Mouse (Mus musculus) left cerebral cortex, adult 2 months (tissue): ENCODE measurements around the gene Itgb3. TPM values are rescaled to one million over a fixed set of nuclear protein-coding genes. Genes with fewer than 3 reads are reported as not detected.

Experiments
- DNase-seq, 2 experiments: peaks; one replicate each; pipeline ENCODE4 v3.0.0; 2021 to 2022; ENCODE audit warnings: low spot score in 2 of 2, mixed read lengths in 1 of 2; ENCODE audit errors: extremely low spot score in 1 of 2
- H3K27ac ChIP-seq: fragments of 200-600 bp; 2 replicates; pipeline ENCODE4 v1.8.1; 2022
- H3K4me3 ChIP-seq: fragments of 200-600 bp; 2 replicates; pipeline ENCODE4 v1.8.1; 2022
- CTCF ChIP-seq: fragments of 200-600 bp; IDR thresholded peaks from 2 replicates; pipeline ENCODE4 v1.8.1; 2022; ENCODE audit warnings: antibody characterized with exemption, mild to moderate bottlenecking, moderate library complexity
- intact Hi-C: fragments of 180-260 bp; cut with DNase I; formaldehyde crosslinking; loops from one replicate; pipeline ENCODE4 v1.15.1; 2025
- total RNA-seq, 2 experiments: library from RNA; stranded (reverse); gene quantifications; 2 replicates each; pipeline ENCODE4 v1.2.3; 2021

The Itgb3 gene
- total RNA-seq, 2 experiments from 2014 or later: 2.9 to 3.4 TPM

DNA sequence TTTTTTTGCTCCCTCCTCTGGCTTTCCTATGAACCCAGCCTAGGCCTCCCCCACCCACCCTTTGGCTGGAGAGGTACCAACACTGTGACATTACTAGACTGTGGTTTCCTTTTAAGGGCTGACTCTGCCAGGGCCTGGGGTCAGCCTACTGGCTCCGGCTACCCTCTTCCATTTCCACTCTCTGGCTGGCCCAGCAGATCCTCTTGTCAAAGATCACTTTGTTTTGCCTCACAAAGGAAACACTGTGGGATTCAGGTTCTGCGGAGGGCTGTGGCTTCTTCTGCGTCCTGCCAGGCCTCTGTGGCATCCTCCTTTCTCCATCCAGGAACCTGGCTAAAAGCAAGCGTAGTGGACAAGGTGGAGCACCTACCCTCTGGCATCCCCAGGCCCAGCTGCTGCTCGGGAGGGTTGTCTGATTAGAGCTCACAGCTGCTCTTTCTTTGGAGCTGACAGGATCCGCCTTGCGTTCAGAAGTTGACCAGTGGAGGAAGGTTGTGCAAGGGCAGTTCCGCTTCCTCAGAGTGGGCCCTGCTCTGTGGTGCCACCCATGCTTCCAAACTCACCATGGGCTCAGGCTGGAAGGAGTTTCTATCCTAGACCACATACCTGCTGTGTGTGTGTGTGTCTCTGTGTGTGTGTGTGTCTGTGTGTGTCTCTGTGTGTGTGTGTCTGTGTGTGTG is 39.5 kb downstream of the Itgb3 start:
- peak overlapping the region; percentile 32; the same call in 1 of the 2 replicates for H3K27ac ChIP-seq
- no peak for TF ChIP-seq CTCF
- DNase-seq: no peak
- H3K4me3 ChIP-seq: no peak overlapping the region
- intact Hi-C loops: no loop called here

DNA sequence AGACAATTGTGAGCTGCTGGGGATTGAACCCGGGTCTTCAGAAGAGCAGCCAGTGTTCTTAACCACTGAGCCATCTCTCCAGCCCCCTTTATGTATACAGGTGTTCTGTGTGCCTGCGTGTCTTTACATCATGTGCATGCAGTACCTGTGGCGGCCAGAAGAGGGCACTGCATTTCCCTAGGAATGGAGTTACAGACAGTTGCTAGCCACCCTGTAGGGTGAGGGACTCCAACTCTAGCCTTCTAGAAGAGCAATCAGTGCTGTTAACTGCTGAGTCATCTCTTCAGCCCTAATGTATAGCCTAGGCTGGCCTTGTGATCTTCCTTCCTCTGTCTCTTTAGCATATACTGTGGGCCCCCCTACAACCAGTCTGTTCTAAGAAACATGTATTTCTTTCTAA is 40.8 kb downstream of the Itgb3 start:
- no peak for DNase-seq
- H3K4me3 ChIP-seq: no peak overlapping the region
- intact Hi-C loops: no loop called here
- H3K27ac ChIP-seq: no peak overlapping the region
- peak; percentile 59 for TF ChIP-seq CTCF

DNA sequence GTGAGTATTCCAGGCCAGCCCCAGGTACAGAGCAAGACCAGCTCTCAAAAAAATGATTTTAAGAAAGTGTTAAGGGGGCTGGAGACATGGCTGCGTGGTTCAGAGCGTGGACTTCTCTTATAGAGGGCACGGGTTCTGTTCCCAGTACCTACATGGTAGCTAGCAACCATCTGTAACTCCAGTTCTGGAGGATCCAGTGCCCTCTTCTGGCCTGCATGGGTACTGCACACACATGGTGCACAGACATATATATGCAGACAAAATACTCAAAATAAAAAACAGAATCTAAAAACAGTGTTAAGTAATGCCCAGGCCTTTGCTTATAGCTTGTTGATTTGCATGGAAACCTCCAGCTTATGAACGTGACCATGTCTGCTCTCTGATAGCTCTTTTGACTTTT is 52.8 kb downstream of the Itgb3 start:
- DNase-seq: no peak
- intact Hi-C loops: no loop called here
- peak; percentile 21; the same call in 1 of the 2 replicates for TF ChIP-seq CTCF
- H3K27ac ChIP-seq: no peak overlapping the region
- H3K4me3 ChIP-seq: no peak overlapping the region

DNA sequence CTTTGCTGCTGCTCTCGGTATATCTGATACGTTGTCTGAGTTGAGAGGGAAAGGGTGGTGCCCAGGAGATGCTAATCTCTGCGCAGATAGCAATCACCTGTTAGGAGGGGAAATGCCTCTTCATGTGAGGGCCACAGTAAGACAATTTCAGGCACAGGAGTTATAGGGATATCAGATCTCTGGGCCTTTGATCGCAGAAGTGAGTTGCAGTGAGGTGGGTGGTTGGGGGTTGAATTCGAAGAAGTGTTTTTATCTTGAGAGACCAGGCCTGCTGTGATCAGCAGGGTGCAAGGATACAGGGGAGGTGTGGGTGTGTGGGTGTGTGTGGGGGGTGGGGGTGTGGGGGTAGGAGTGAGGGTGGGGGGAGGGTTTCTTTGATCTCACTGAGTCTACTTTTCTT is 53.3 kb downstream of the Itgb3 start:
- intact Hi-C loops: no loop called here
- H3K27ac ChIP-seq: no peak overlapping the region
- TF ChIP-seq CTCF: no peak

DNA sequence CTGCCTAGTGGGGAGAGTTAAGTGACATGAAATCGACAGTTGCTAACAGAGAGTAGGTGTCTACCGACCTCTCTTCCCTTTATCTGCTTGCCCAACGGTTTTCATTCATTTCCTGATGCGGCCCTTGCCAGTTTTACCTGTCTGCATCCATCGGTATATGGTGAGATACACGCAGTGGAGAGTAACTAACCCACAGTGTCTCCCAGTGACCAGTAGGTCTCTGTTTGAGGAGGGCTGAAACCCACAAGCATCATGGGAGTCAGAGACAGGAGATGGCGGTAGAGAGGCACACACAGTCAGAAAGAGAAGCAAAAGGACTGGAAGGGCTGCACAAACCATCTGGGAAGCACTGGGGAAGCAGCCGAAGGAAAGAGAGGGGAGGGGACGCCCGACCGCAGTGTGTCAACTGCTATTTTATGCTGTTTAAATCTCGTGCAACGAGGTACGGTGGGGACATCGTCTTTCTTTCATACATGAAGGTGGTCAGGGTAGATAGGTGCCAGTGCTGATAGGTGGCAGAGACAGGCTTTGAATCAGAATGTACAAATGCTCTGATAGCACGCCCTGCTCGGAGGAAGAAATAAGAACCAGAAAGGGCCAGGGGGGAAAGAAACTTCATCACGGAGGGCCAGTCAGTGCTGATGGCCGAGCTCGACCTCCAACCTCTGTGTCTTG is 53.9 kb downstream of the Itgb3 start:
- no peak for DNase-seq
- intact Hi-C loops: no loop called here
- H3K4me3 ChIP-seq: no peak overlapping the region
- TF ChIP-seq CTCF: peak; percentile 47
- H3K27ac ChIP-seq: no peak overlapping the region

More for the DNA sequence above, 53.3 kb downstream of the Itgb3 start:
- H3K4me3 ChIP-seq: no peak overlapping the region
- no peak for DNase-seq

DNA sequence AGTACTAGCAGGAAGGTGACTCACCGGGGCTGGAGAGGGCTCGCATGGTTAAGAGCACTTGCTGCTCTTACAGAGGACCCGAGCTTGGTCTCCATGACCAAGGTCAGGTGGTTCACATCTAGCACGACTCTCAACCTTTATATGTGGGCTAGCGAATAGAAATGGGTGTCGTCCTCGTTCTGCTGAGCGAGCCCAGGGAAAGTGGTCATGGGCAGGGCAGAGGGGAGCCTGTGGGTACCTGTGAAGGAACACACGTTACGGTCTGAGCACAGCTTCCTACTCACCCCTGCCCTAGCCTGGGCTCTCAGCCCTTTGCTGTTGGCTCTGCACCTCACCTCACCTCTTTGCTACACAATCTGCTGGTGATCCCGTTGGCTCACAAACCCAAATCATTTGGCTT is 54.8 kb downstream of the Itgb3 start:
- no peak for TF ChIP-seq CTCF
- Histone ChIP-seq H3K4me3 (no peak overlapping the region), H3K27ac (no peak overlapping the region)
- DNase-seq: no peak
- intact Hi-C loops: no loop called here

DNA sequence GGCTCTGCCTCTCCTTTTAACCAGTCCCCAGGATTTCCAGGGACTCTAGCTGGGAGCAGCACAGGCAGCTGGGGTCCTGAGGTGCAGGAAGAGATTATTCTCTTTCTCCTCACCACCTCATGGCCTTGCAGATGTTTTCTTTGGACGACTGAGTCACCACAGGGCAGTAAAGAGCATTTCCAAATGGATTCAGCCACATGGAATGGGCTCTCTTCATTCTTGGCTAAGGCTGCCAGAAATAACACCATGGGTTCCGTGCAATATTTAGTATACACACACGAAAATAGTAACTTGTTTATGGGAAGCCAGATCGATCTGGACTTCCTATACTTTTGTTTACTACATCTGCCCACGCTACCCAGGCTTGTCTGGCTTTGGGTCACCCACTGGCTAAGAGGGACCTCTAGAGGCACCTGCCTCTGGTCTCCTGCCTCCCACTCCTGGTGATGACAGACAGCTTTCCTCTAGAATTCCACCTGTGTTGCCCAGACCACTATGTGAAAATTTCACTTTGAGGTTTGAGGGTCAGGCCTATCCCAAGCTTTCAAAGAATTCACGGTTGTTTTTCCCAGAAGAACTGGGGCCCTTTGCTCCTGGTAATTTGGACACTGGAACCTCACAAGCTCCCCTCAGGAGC is 55.6 kb downstream of the Itgb3 start:
- no peak overlapping the region for H3K4me3 ChIP-seq
- intact Hi-C loops: no loop called here
- H3K27ac ChIP-seq: no peak overlapping the region
- TF ChIP-seq CTCF: no peak
- DNase-seq: no peak

DNA sequence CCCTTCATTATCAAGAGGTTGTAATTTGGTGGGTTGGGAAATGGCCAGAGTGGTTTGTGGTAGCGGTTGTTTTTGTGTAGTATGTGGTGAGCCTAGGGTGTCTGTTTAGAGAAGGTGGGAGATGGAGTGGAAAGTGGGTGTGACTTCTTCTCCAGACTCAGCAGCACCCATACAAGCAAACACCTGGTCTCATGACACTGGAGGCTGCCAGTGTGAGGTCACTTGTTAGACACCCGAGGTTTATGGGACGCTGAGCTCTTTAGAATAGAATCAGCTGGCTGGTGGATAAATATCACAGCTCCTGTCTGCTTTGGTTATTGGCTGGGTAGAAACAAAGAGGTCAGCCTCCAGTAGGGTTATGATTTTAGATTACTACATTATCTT is 56.1 kb downstream of the Itgb3 start:
- no peak for DNase-seq
- intact Hi-C loops: no loop called here
- no peak for TF ChIP-seq CTCF
- Histone ChIP-seq H3K27ac (no peak overlapping the region), H3K4me3 (no peak overlapping the region)

DNA sequence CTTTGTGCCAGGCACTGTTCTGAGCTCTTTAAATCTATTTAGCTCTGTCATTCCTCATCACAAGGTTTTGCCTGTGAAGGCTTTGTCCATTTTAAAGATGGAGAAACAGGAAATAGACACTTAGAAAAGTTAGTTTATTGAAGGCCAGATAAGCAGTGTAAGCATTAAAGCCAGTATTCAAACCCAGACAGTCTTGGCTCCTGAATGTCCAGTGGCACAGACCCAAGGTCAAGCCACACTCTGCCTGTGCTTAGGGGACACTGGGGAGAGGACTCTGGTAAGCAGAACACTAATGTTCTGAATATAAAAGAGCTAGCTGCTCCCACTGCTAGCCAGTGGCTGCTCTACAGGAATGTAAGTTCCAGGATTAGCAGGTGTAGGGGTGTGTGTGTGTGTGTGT is 56.6 kb downstream of the Itgb3 start:
- intact Hi-C loops: no loop called here
- no peak overlapping the region for H3K27ac ChIP-seq
- no peak for DNase-seq
- no peak for TF ChIP-seq CTCF
- no peak overlapping the region for H3K4me3 ChIP-seq

DNA sequence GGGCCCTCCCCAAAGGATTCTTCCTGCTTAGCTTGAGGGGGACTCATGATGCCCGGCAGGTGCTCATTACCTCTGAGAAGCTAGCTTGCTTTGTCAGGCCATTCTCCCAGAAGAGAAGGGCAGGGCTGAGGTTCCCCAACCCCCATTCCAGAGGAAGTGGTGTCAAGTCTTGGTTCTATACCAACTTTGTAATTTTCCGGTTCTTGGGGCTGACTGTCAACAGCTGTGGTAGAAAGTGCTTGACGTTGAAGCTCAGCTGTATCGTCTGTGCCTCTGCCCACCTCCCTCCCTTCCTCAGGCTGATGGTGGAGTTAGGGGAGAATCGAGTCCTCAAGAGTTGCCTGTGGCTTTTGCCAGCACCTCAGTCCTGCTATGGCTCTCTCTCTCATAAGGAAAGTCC is 59.6 kb downstream of the Itgb3 start:
- Histone ChIP-seq H3K27ac (no peak overlapping the region), H3K4me3 (no peak overlapping the region)
- TF ChIP-seq CTCF: no peak
- no peak for DNase-seq
- intact Hi-C loops: no loop called here

DNA sequence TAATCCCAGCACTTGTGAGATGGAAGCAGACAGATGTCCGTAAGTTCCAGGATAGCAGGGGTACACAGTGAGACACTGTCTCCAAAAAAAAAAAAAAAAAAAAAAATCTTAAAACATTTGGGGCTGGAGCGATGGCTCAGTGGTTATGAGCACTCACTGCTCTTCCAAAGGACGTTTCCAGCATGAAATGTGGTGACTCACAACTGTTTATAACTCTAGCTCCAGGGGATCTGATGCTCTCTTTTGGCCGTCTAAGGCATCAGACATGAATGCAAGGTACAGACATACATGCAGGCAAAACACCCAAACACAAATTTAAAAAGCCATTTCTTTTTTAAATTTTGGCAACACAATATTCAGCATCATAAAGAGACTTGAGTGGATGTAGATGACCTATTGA is 65.6 kb downstream of the Itgb3 start:
- H3K4me3 ChIP-seq: no peak overlapping the region
- H3K27ac ChIP-seq: no peak overlapping the region
- intact Hi-C loops: no loop called here
- no peak for TF ChIP-seq CTCF
- DNase-seq: no peak

DNA sequence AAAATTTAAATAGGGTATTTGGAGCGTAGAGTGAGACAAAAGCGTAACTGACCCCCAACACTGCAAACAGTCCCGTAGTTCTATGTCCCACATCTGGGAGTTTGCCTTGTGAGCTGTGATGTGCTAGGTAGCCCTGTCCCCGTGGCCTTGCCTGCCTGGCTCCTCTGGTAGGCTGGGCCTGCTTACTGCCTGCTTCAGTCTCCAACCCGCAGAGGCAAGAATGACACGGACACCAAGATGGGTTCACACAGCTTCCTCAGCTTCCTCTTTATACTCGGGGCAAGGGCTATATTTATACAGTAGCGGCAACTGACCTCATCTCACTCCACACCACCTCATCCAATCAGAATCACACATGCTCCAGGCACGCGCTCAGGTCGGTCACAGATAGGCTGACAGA is 67.0 kb downstream of the Itgb3 start:
- intact Hi-C loops: no loop called here

DNA sequence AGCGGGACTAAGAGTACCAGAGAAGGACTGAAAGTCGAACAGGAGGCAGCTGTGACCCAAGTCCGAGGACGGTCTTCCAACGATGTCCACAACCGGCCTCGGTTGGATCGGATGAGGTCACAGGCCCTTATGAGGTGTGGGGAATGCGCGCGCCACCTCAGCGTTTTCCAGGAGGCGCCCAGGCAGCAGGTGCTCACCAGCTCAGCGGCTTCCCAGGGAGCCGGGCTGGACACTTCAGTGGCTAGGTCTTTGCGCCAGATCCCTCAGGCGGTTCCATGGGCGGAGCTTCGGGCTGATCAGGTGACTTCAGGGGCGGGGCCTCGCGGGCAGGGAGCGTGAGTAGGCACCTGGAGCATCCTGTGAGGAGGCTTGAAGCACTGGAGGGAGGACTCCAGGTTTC is 77.7 kb downstream of the Itgb3 start, which contains the start of gene Gm11639:
Gene Gm11639 (plus strand): TSS at position 160 of the 400 bp plus-strand sequence.
- TF ChIP-seq CTCF: no peak
- Histone ChIP-seq H3K27ac (no peak within 1 kb of the TSS), H3K4me3 (no peak within 1 kb of the TSS)
- no peak for DNase-seq
- intact Hi-C loops: no loop called here

More for the DNA sequence above, 67.0 kb downstream of the Itgb3 start:
- DNase-seq: no peak
- Histone ChIP-seq H3K27ac (no peak overlapping the region), H3K4me3 (no peak overlapping the region)
- TF ChIP-seq CTCF: no peak
